Mouse (Mus musculus) lung, adult 2 months (tissue): ENCODE measurements around the gene Ttc7.

Source experiments
- CTCF ChIP-seq: fragments of 200-500 bp; IDR thresholded peaks from 2 replicates; pipeline ENCODE4 v1.5.1; 2011; ENCODE audit warnings: mild to moderate bottlenecking, low read length, control low read depth; ENCODE audit not compliant: insufficient read depth
- POLR2A ChIP-seq: fragments of 200-500 bp; IDR thresholded peaks from 2 replicates; pipeline ENCODE4 v1.6.1; 2011; ENCODE audit warnings: low read depth, mild to moderate bottlenecking, control low read depth, low read length, borderline replicate concordance; ENCODE audit errors: extremely low read depth

- TF ChIP-seq CTCF (no peak), POLR2A (no peak)
Measured at GRCm38 (mm10) chr17:87331336-87332141, 48.9 kb downstream of the Ttc7 start.
